In the genomic region with DNA sequence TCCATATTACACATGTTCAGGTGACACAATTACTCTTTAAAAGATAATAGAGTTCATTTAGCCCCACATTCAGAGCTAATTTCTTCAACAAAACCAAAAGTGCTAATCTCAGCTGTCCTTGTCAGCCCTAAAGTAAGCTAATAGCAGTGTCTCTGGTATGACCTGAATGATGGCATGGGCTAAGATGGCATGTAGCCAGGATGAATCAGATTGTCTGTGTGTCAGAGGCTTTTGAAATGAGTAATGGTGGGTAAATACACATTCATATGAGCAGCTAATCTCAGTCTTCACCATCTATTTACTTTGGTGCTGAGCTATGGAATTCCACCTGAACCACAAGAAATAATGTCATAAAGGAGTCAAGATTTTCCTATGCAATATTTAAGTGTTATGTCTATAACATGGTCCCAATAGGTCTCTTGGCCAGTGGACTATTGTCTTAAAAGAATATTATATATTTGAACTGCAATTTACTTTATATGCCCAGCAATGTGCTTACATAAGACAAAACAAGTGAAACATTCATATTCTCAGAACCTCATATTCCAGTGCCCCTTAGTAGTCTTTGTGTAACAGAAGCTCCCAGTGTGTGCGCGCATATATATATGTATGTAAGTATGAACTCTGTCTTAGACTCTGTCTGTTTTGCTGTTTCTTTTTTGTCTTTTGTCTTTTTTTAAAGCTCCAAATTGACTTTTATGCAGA, we compare ENCODE assay signal across 9 mouse cellular contexts.
DNase-seq lines count a peak whose midpoint lies in the region; ATAC-seq and TF ChIP-seq lines count a peak whose summit lies in the region.
"Had no signal": no experiment of that assay in that cellular context is flagged by ENCODE, and none has a peak within 500 bp of the region (broad histone marks: within the 10 kb centered on the region; RNA-seq: fewer than 3 reads in every experiment).

No protein-coding gene starts in this region.

- H3K9me3 ChIP-seq in forebrain, embryonic 12.5 days = no peaks in the 10 kb centered on the region
- no peaks in the 10 kb centered on the region for H3K9me3 ChIP-seq in forebrain, embryonic 10.5 days
- H3K9me3 ChIP-seq in neural tube, embryonic 11.5 days (ENCODE audit: control insufficient read depth, low read length) = no peaks in the 10 kb centered on the region
- H3K9me3 ChIP-seq in stomach, postnatal 0 days (ENCODE audit: control insufficient read depth, low read length) = no peaks in the 10 kb centered on the region
- no peaks in the 10 kb centered on the region for H3K9me3 ChIP-seq in kidney, embryonic 15.5 days (replicated peaks)
- H3K9me3 ChIP-seq: midbrain, embryonic 13.5 days had no signal

- no peak for DNase-seq in forebrain, embryonic 10.5 days (ENCODE audit: extremely low spot score, low spot score)
- DNase-seq in neural tube, embryonic 11.5 days (ENCODE audit: low spot score) = no peak
- DNase-seq in neural tube, embryonic 10.5 days (ENCODE audit: extremely low spot score, low spot score) = no peak
- DNase-seq in stomach, postnatal 0 days (ENCODE audit: low spot score) = no peak
- DNase-seq in kidney, adult 9 months = no peak

- H3K27ac ChIP-seq in forebrain, embryonic 12.5 days = no peak overlapping the region
- H3K27ac ChIP-seq in forebrain, embryonic 10.5 days = no peak overlapping the region
- no peak overlapping the region for H3K27ac ChIP-seq in neural tube, embryonic 11.5 days (ENCODE audit: low read depth, low read length)
- no peak overlapping the region for H3K27ac ChIP-seq in stomach, postnatal 0 days (replicated peaks)
- no peak overlapping the region for H3K27ac ChIP-seq in kidney, embryonic 15.5 days
- H3K27ac ChIP-seq: midbrain, embryonic 13.5 days had no signal

- no peak overlapping the region for H3K4me2 ChIP-seq in forebrain, embryonic 12.5 days
- no peak overlapping the region for H3K4me2 ChIP-seq in neural tube, embryonic 11.5 days (ENCODE audit: low read depth)
- no peak overlapping the region for H3K4me2 ChIP-seq in stomach, postnatal 0 days (replicated peaks; ENCODE audit: low read depth)
- H3K4me2 ChIP-seq in kidney, embryonic 15.5 days = no peak overlapping the region
- H3K4me2 ChIP-seq: midbrain, embryonic 13.5 days had no signal

- H3K36me3 ChIP-seq in forebrain, embryonic 12.5 days (replicated peaks) = no peaks in the 10 kb centered on the region
- H3K36me3 ChIP-seq in forebrain, embryonic 10.5 days (replicated peaks) = no peaks in the 10 kb centered on the region
- no peaks in the 10 kb centered on the region for H3K36me3 ChIP-seq in neural tube, embryonic 11.5 days (ENCODE audit: control insufficient read depth, insufficient read depth, low read length)
- H3K36me3 ChIP-seq in stomach, postnatal 0 days (ENCODE audit: control insufficient read depth, insufficient read depth, low read length) = no peaks in the 10 kb centered on the region
- no peaks in the 10 kb centered on the region for H3K36me3 ChIP-seq in kidney, embryonic 15.5 days
- H3K36me3 ChIP-seq: midbrain, embryonic 13.5 days had no signal

- TF ChIP-seq CTCF in stomach, postnatal 0 days (IDR thresholded peaks at IDR 0.05; ENCODE audit: low read depth) = no peak

- H3K4me3 ChIP-seq in forebrain, embryonic 12.5 days (replicated peaks) = no peak overlapping the region
- H3K4me3 ChIP-seq in forebrain, embryonic 10.5 days = no peak overlapping the region
- no peak overlapping the region for H3K4me3 ChIP-seq in neural tube, embryonic 11.5 days (ENCODE audit: low read depth, low read length)
- H3K4me3 ChIP-seq in stomach, postnatal 0 days (ENCODE audit: low read depth, low read length) = no peak overlapping the region
- H3K4me3 ChIP-seq in kidney, embryonic 15.5 days (replicated peaks) = no peak overlapping the region
- H3K4me3 ChIP-seq: midbrain, embryonic 13.5 days had no signal

- no peak overlapping the region for H3K9ac ChIP-seq in forebrain, embryonic 12.5 days
- no peak overlapping the region for H3K9ac ChIP-seq in neural tube, embryonic 11.5 days (ENCODE audit: low read length)
- no peak overlapping the region for H3K9ac ChIP-seq in stomach, postnatal 0 days (ENCODE audit: low read length)
- no peak overlapping the region for H3K9ac ChIP-seq in kidney, embryonic 15.5 days
- H3K9ac ChIP-seq: midbrain, embryonic 13.5 days had no signal

- peak; percentile 40; the same call in 1 of the 2 replicates for ATAC-seq in forebrain, embryonic 12.5 days (ENCODE audit: low FRiP score)
- ATAC-seq in neural tube, embryonic 11.5 days (ENCODE audit: insufficient read depth, low FRiP score, low TSS enrichment) = 0 out of 2 replicates have a peak, but pooled peaks have one; percentile 18
- peak; percentile 54 for ATAC-seq in erythroblast, adult 5-6 weeks (replicated peaks; ENCODE audit: low FRiP score, poor library complexity, severe bottlenecking)
- peak; percentile 80 for ATAC-seq in stomach, postnatal 0 days (ENCODE audit: low FRiP score, low TSS enrichment)
- no peak for ATAC-seq in kidney, embryonic 15.5 days (replicated peaks; ENCODE audit: low FRiP score)

- H3K4me1 ChIP-seq in forebrain, embryonic 12.5 days = no peaks in the 10 kb centered on the region
- no peaks in the 10 kb centered on the region for H3K4me1 ChIP-seq in forebrain, embryonic 10.5 days
- no peaks in the 10 kb centered on the region for H3K4me1 ChIP-seq in neural tube, embryonic 11.5 days (ENCODE audit: control insufficient read depth, insufficient read depth, low read length)
- no peaks in the 10 kb centered on the region for H3K4me1 ChIP-seq in stomach, postnatal 0 days (replicated peaks; ENCODE audit: control insufficient read depth, insufficient read depth)
- H3K4me1 ChIP-seq in kidney, embryonic 15.5 days = no peaks in the 10 kb centered on the region
- H3K4me1 ChIP-seq: midbrain, embryonic 13.5 days had no signal

- TF ChIP-seq EP300 in stomach, postnatal 0 days (optimal IDR thresholded peaks at IDR 0.05) = no peak

- no peaks in the 10 kb centered on the region for H3K27me3 ChIP-seq in forebrain, embryonic 12.5 days
- no peaks in the 10 kb centered on the region for H3K27me3 ChIP-seq in forebrain, embryonic 10.5 days (ENCODE audit: poor library complexity, severe bottlenecking)
- H3K27me3 ChIP-seq in neural tube, embryonic 11.5 days (ENCODE audit: control insufficient read depth, insufficient read depth, low read length) = no peaks in the 10 kb centered on the region
- no peaks in the 10 kb centered on the region for H3K27me3 ChIP-seq in stomach, postnatal 0 days (ENCODE audit: control insufficient read depth, insufficient read depth, low read length)
- no peaks in the 10 kb centered on the region for H3K27me3 ChIP-seq in kidney, embryonic 15.5 days
- H3K27me3 ChIP-seq: midbrain, embryonic 13.5 days had no signal

- 95% methylated on average over 2 of the region's 2 CpGs for WGBS in forebrain, embryonic 12.5 days
- 98% methylated on average over 2 of the region's 2 CpGs for WGBS in forebrain, embryonic 10.5 days
- 97% methylated on average over 2 of the region's 2 CpGs for WGBS in neural tube, embryonic 11.5 days
- 97% methylated on average over 2 of the region's 2 CpGs for WGBS in stomach, postnatal 0 days
- 94% methylated on average over 2 of the region's 2 CpGs for WGBS in kidney, embryonic 15.5 days
